Mouse (Mus musculus): ENCODE results near the gene Luc7l3. TPM values are rescaled to one million over a fixed set of nuclear protein-coding genes. Genes with fewer than 3 reads are reported as not detected.
"Not testable (repeated sequence)": the region's sequence is repeated elsewhere in the genome, so short reads cannot be mapped to it uniquely, and the experiment has no call there.

Luc7l3 gene
- polyA plus RNA-seq, 2 experiments = 33.7 to 39.1 TPM

DNA sequence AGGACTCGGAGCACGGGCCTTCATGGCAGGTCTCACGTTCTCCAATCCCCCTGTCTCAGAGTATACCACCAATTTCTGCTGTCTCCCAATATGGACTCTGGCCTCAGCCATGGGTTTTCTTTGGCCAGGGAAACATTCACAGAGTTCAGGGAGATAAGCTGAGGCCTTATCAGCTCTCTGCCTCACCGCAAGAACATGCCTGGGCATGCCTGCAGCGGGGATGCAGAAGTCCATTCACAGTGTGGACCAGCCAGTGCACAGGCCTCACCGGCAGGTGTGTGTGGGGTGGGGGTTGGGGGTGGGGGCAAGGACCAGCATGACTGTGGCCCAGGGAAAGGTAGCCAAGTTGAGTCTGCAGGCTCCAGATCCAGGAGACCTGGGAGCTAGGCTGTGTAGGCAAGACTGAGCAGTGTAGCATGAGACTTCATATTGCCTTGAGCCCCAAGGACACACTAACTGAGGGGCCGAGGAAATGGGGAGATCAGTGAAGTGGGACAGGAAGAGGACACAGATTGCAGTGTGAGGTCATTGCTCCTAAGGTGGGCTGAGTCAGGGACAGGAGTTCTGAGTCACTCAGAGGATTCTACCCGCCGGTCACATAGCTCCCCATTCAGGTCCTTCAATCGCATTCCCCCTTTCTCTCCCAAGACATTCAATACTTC, 47.5 kb downstream of the Luc7l3 start:
- Histone ChIP-seq H3K27me3 (ENCODE audit: control insufficient read depth, insufficient read depth, low read length) (no peaks in the 10 kb centered on the region), H3K27ac (no peak overlapping the region), H3K36me3 (replicated peaks; ENCODE audit: control insufficient read depth, insufficient read depth, low read depth) (no peaks in the 10 kb centered on the region), H3K4me2 (ENCODE audit: low read depth) (peak overlapping the region; percentile 14; the same call in 1 of the 2 replicates), H3K4me1 (replicated peaks; ENCODE audit: control insufficient read depth in 2 of 2, insufficient read depth in 2 of 2, low read length in 1 of 2) (peaks cover 16 to 32% of the 10 kb centered on the region in 2 experiments), H3K9ac (replicated peaks) (no peak overlapping the region), H3K9me3 (ENCODE audit: control insufficient read depth, low read length) (no peaks in the 10 kb centered on the region), H3K4me3 (ENCODE audit: insufficient read depth in 1 of 2, low read depth in 2 of 2, low read length in 2 of 2) (no peak overlapping the region)
- ATAC-seq (ENCODE audit: insufficient read depth) (peak; percentile 79), DNase-seq (ENCODE audit: low read depth in 3 of 3, low spot score in 3 of 3) (peak; percentile 49 to 59 (median 58))
- WGBS (ENCODE audit: insufficient replicate concordance) = 48% methylated on average over 10 of the region's 10 CpGs
- TF ChIP-seq EP300 (IDR thresholded peaks at IDR 0.05; ENCODE audit: low read depth) (peak; percentile 75), CTCF (IDR thresholded peaks at IDR 0.05; ENCODE audit: low read depth) (no peak)

- Histone ChIP-seq H3K9me3 (ENCODE audit: control insufficient read depth, low read length) (no peaks in the 10 kb centered on the region), H3K27ac (no peak overlapping the region), H3K4me2 (ENCODE audit: low read depth) (no peak overlapping the region), H3K9ac (replicated peaks) (no peak overlapping the region), H3K4me1 (replicated peaks; ENCODE audit: control insufficient read depth in 2 of 2, insufficient read depth in 2 of 2, low read length in 1 of 2) (peaks cover 16 to 33% of the 10 kb centered on the region in 2 experiments), H3K36me3 (replicated peaks; ENCODE audit: control insufficient read depth, insufficient read depth, low read depth) (no peaks in the 10 kb centered on the region), H3K4me3 (ENCODE audit: insufficient read depth in 1 of 2, low read depth in 2 of 2, low read length in 2 of 2) (no peak overlapping the region), H3K27me3 (ENCODE audit: control insufficient read depth, insufficient read depth, low read length) (no peaks in the 10 kb centered on the region)
- ATAC-seq (ENCODE audit: insufficient read depth) (no peak), DNase-seq (ENCODE audit: low read depth in 3 of 3, low spot score in 3 of 3) (no peak)
- TF ChIP-seq EP300 (IDR thresholded peaks at IDR 0.05; ENCODE audit: low read depth) (no peak), CTCF (IDR thresholded peaks at IDR 0.05; ENCODE audit: low read depth) (no peak)
- WGBS (ENCODE audit: insufficient replicate concordance) = 76% methylated on average over 21 of the region's 21 CpGs
Measured at GRCm38 (mm10) chr11:94272960-94273927, 48.5 kb downstream of the Luc7l3 start.

GRCm38 (mm10) chr11:94271015-94271414, 50.8 kb downstream of the Luc7l3 start:
- no peak for ATAC-seq (ENCODE audit: insufficient read depth)
- H3K4me1 ChIP-seq (replicated peaks; ENCODE audit: control insufficient read depth in 2 of 2, insufficient read depth in 2 of 2, low read length in 1 of 2) = peaks cover 30 to 43% of the 10 kb centered on the region in 2 experiments

GRCm38 (mm10) chr11:94269906-94270305, 51.9 kb downstream of the Luc7l3 start:
- H3K27ac ChIP-seq = no peak overlapping the region
- H3K36me3 ChIP-seq (replicated peaks; ENCODE audit: control insufficient read depth, insufficient read depth, low read depth) = no peaks in the 10 kb centered on the region
- no peaks in the 10 kb centered on the region for H3K27me3 ChIP-seq (ENCODE audit: control insufficient read depth, insufficient read depth, low read length)
- no peak for ATAC-seq (ENCODE audit: insufficient read depth)
- DNase-seq (ENCODE audit: low read depth in 3 of 3, low spot score in 3 of 3) = no peak
- TF ChIP-seq CTCF (IDR thresholded peaks at IDR 0.05; ENCODE audit: low read depth) = no peak
- TF ChIP-seq EP300 (IDR thresholded peaks at IDR 0.05; ENCODE audit: low read depth) = no peak
- H3K9me3 ChIP-seq (ENCODE audit: control insufficient read depth, low read length) = no peaks in the 10 kb centered on the region
- H3K4me2 ChIP-seq (ENCODE audit: low read depth) = no peak overlapping the region
- no peak overlapping the region for H3K9ac ChIP-seq (replicated peaks)
- no peak overlapping the region for H3K4me3 ChIP-seq (ENCODE audit: insufficient read depth in 1 of 2, low read depth in 2 of 2, low read length in 2 of 2)
- 74% methylated on average over 7 of the region's 7 CpGs for WGBS (ENCODE audit: insufficient replicate concordance)
- H3K4me1 ChIP-seq (replicated peaks; ENCODE audit: control insufficient read depth in 2 of 2, insufficient read depth in 2 of 2, low read length in 1 of 2) = peaks cover 32 to 47% of the 10 kb centered on the region in 2 experiments

More at GRCm38 (mm10) chr11:94271015-94271414, 50.8 kb downstream of the Luc7l3 start:
- Histone ChIP-seq H3K27ac (no peak overlapping the region), H3K36me3 (replicated peaks; ENCODE audit: control insufficient read depth, insufficient read depth, low read depth) (no peaks in the 10 kb centered on the region), H3K4me3 (ENCODE audit: insufficient read depth in 1 of 2, low read depth in 2 of 2, low read length in 2 of 2) (no peak overlapping the region), H3K4me2 (ENCODE audit: low read depth) (no peak overlapping the region), H3K27me3 (ENCODE audit: control insufficient read depth, insufficient read depth, low read length) (no peaks in the 10 kb centered on the region), H3K9me3 (ENCODE audit: control insufficient read depth, low read length) (no peaks in the 10 kb centered on the region), H3K9ac (replicated peaks) (no peak overlapping the region)
- no peak for TF ChIP-seq EP300 (IDR thresholded peaks at IDR 0.05; ENCODE audit: low read depth)
- no peak for TF ChIP-seq CTCF (IDR thresholded peaks at IDR 0.05; ENCODE audit: low read depth)
- 52% methylated on average over 2 of the region's 2 CpGs for WGBS (ENCODE audit: insufficient replicate concordance)
- DNase-seq (ENCODE audit: low read depth in 3 of 3, low spot score in 3 of 3) = no peak

DNA sequence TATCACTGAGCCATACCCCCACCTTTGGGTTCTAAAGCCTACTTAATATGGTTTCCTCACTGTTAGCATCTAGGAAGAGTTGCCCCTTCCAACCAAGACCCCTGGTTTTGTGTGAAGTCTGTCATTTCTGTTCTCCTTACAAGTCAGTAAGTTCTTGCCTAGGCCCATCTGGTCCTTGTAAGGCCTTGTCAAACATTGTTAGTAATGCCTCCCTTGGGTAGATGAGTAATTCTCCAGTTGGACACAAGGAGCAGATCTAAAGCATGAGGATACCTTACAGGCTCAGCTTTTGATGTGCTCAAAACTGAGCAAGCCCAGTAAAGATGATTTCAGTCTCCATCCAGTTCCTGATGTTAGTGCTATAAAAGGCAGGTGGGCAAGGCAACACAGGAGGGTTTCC, 53.0 kb downstream of the Luc7l3 start:
- H3K36me3 ChIP-seq (replicated peaks; ENCODE audit: control insufficient read depth, insufficient read depth, low read depth) = no peaks in the 10 kb centered on the region
- H3K4me3 ChIP-seq (ENCODE audit: insufficient read depth in 1 of 2, low read depth in 2 of 2, low read length in 2 of 2) = no peak overlapping the region
- H3K9ac ChIP-seq (replicated peaks) = no peak overlapping the region; the same call in 1 of the 2 replicates
- DNase-seq (ENCODE audit: low read depth in 3 of 3, low spot score in 3 of 3) = no peak
- peaks cover 23 to 37% of the 10 kb centered on the region in 2 experiments for H3K4me1 ChIP-seq (replicated peaks; ENCODE audit: control insufficient read depth in 2 of 2, insufficient read depth in 2 of 2, low read length in 1 of 2)
- no peak overlapping the region for H3K27ac ChIP-seq
- no peak for ATAC-seq (ENCODE audit: insufficient read depth)
- no peaks in the 10 kb centered on the region for H3K9me3 ChIP-seq (ENCODE audit: control insufficient read depth, low read length)
- no peaks in the 10 kb centered on the region for H3K27me3 ChIP-seq (ENCODE audit: control insufficient read depth, insufficient read depth, low read length)
- no peak for TF ChIP-seq CTCF (IDR thresholded peaks at IDR 0.05; ENCODE audit: low read depth)
- TF ChIP-seq EP300 (IDR thresholded peaks at IDR 0.05; ENCODE audit: low read depth) = no peak
- no peak overlapping the region for H3K4me2 ChIP-seq (ENCODE audit: low read depth)

GRCm38 (mm10) chr11:94266155-94266554, 55.6 kb downstream of the Luc7l3 start:
- WGBS (ENCODE audit: insufficient replicate concordance) = 31% methylated on average over 3 of the region's 3 CpGs
- H3K9me3 ChIP-seq (ENCODE audit: control insufficient read depth, low read length); H3K36me3 ChIP-seq (replicated peaks; ENCODE audit: control insufficient read depth, insufficient read depth, low read depth); DNase-seq (ENCODE audit: low read depth in 3 of 3, low spot score in 3 of 3); H3K4me3 ChIP-seq (ENCODE audit: insufficient read depth in 1 of 2, low read depth in 2 of 2, low read length in 2 of 2); H3K9ac ChIP-seq (replicated peaks); ATAC-seq (ENCODE audit: insufficient read depth); H3K27ac ChIP-seq; H3K27me3 ChIP-seq (ENCODE audit: control insufficient read depth, insufficient read depth, low read length): not testable (repeated sequence)
- Histone ChIP-seq H3K4me2 (ENCODE audit: low read depth) (peak overlapping the region; percentile 70), H3K4me1 (replicated peaks; ENCODE audit: control insufficient read depth in 2 of 2, insufficient read depth in 2 of 2, low read length in 1 of 2) (peaks cover 37 to 41% of the 10 kb centered on the region in 2 experiments)

All from liver, embryonic 14.5 days (tissue).